Mouse (Mus musculus): ENCODE results near the gene Car15.

The Car15 gene

DNA sequence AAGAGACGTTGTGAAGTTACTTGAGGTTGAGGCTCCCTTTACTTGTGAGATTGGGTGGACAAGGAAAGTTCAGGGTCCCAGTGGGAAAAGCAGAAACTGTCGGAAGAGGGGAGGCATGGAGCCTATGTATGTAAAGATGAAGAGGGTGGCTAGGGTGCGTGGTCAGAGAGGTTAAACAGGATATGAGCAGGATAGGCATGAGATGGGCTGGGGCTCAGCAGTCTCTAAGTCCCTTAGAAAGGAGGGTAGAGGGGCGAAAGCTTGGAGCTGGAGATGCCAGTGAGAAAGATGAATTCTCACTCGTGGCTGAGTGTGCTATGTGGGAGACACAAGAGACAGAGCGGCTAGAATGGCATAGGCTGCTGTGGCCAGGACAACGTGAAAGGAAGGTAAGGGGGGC is 5.3 kb downstream of the Car15 start, which contains the start of gene B830017H08Rik:
B830017H08Rik (plus strand) TSS at position 301 of the 400 bp plus-strand sequence.
- DNase-seq, result no peak

DNA sequence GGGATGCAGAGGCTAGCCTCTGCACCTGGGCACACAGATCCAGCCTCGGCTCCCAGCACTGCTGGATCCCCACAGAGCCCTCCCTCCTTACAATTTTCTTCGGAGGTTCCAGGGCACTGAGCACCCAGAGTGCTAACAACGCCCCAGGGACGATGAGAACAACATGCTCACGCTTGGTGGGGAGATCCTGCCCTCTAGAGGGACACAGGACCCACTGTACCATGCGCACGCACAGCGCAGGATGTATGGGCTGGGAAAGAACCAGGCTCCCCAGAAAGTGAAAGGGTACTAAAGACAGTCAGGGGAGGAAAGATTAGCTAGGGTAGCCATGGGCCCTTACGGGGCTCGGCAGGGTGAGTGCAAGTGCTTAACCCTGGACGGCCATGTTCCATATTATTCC is 6.4 kb downstream of the Car15 start:
- no peak for DNase-seq

GRCm38 (mm10) chr16:17830385-17831178 is 7.6 kb downstream of the Car15 start:
- DNase-seq, result no peak

DNA sequence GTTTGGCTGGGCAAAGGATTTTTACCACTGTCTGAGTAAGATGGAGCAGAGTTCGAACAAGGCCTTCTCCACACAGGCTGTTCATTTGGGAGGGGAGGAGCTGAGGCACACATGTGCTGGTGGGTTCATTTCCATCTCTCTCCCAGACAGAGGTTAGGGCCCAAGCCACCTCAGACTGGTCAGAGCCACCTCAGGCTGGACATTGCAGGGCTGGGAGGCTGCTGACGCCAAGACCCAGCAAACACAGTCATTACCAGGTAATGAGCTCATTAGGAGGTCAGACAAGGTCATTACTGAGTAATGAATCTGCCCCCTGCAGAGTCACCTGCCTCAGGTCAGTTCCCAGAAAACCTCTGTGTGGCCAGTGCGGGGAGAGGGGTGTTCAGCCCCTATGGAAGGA is 9.3 kb downstream of the Car15 start:
- no peak for DNase-seq

- no peak for DNase-seq
Measured at GRCm38 (mm10) chr16:17828229-17828628, 9.9 kb downstream of the Car15 start.

DNA sequence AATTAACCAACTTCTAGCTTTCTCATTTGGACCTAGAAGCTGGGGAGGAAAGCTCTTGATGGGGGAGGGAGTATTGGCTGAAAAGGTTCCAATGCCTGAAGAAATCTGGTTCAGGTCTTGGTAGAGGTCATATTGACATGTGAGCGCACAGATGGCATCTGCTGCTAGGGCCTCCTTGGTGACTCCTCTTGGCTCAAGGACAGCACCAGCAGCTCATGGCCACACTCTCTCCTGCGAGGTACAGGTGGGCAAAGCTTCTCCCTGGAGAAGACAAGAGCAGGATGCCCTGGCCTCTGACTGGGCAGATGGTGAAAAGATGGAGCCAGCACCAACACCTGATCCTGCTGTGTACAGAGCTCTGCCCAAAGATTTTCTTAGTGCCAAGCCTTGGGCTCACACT is 11.7 kb downstream of the Car15 start:
- DNase-seq, result peak; percentile 84

DNA sequence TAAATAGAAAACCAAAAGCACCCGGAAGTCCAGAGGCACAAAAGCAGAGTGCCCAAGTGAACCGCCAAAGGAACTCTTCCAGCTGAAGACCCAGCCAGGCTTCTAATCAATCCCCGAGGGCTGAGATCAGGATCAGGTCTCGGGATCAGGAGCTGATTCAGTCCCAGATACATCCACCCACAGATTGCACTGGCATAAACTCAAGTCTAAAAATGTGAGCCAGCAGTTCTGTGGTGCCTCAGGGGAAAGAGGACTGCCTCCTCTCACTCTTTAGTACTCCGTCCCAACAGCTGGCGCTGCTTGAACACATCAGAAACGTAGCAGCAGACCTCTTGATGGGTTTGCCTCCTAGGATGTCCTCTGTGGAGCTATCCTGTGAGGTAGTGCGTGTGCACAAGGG is 21.6 kb downstream of the Car15 start:
- no peak for DNase-seq

DNA sequence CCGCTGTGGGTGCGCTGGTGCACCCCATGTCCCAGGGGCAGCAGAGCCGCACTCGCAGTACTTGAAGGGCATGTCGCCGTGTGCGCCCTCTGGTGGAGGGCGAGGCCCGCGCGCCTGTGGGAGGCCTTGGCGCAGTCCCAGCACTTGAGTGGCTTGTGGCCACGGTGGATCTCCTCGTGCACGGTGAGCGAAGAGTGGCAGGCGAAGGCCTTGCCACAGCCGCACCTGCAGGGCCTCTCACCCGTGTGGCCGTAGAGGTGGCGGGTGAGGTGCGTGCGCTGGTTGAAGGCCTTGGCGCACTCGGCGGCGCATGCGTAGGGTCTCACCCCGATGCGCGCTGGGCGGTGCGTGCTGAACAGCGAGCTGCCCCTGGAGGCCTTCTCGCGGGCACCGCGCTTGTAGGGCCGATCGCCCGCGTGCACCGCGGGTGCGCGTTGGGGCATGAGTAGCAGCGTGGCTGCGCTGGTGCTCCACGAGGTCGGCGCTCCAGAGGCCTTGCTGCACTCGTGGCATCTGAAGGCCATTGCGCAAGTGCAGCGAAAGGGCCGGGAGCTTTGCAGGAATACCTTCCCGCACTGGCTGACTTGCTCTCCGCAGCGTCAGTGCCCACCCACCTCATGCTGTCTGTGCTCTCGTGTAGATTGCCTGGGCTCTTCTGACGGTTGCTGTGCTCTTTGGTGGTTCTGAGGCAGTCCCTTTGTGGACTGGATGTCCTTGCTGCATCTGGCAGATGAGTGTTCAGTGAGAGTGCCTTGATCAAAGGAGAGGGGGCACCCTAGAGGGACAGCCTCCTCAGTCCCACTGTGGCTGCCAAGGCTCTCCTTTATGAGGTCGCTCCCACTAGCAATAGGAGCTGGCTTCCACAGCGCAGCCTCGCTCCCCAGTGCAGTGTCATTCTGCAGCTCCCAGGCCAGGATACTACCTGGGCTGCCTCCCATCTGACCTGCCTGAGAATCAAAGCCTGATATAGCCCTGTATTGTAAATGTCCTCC is 22.5 kb downstream of the Car15 start:
- DNase-seq, result peak; percentile 77

DNA sequence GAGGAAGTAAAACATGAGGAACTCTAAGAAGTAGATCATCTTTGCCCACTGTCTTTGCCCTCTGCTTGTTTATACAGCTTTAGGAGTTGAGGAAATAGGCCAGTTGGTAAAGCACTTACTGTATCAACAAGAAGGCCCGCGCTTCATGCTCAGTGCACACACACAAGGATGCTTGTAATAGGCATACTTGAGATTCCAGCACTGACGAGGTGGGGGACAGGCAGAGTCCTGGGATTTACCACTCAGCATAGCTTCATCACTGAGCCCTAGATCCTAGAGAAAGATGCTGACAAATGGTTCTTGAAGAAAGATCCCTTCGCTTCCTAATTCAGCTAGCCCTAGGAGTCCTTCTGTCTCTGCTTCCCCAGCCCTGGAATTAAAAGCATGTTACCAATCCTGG is 25.0 kb downstream of the Car15 start:
- no peak for DNase-seq

DNA sequence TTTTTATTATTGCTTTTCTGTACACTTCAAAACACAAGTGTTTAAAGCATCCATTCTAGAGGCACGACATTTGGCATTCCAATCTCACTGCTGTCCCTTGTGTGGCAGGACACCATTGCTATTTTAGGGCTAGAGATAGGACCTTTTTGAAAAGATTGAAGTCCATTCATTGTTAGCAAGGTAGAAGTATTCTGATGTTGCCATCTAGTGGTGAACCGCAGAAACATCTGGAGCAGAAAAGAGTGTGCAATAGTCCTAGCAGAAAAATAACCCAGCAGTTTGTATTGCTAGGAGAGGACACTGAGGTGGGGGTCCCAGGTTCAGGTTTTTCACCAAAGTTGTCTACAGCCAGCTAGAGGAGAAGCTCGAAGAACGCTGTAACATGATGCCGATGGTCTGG is 26.0 kb downstream of the Car15 start:
- DNase-seq, result peak; percentile 62

DNA sequence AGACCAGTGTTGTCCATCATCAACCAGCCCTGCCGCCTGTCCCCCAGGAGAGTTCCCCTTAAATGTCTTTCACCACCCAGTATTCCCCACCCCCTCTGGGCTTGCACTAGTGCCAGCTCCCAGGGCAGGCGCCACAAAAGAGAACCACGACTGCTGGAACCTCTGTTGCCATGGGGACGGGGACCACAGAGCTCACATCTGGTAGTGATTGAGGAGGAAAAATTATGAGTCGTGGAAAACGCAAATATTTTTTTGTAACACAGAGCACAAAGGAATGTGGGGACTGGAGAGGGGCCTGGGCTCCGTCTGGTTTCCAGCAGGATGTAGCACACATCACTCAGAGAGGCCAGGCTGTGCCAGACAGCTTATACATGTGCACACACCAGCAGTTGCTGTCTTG is 28.5 kb downstream of the Car15 start:
- peak; percentile 28 for DNase-seq

GRCm38 (mm10) chr16:17809125-17809524 is 29.0 kb downstream of the Car15 start:
- DNase-seq, result peak; percentile 25

DNA sequence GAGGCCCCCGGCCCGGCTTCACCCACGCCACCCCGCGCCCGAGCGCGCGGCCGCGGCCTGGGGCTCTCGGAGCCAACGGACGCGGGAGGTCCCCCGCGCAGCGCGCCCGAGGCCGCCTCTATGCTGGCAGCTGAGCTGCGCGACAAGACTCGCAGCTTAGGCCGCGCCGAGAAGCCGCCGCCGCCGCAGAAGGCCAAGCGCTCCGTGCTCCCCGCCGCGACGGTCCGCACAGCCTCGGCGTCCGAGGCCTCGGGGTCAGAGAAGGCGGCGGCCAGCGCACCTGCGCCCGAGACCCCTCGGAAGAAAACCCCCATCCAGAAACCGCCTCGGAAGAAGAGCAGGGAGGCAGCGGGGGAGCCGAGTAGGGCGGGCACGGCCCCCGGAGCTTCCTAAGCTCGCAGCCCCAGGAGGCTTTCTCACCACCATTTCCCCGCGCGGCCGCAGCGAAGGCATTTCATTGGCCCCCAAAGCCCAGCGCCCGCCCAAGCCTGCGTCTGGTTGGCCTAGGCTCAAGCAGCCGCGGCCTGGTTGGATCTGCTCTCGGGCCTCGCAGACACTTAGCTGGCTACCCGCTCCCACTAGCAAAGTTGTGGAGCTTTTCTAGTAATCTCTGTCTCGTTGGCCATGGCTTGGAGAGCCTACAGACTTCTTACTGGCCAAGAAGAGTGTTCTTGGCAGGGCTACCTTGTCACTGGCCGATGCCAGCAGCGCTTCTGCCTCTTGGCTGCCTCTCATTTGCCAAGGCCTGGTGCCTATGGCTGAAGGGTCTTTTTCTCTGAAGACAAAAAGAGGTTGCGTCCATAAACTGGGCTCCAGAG is 30.8 kb downstream of the Car15 start:
- peak; percentile 85 for DNase-seq

DNA sequence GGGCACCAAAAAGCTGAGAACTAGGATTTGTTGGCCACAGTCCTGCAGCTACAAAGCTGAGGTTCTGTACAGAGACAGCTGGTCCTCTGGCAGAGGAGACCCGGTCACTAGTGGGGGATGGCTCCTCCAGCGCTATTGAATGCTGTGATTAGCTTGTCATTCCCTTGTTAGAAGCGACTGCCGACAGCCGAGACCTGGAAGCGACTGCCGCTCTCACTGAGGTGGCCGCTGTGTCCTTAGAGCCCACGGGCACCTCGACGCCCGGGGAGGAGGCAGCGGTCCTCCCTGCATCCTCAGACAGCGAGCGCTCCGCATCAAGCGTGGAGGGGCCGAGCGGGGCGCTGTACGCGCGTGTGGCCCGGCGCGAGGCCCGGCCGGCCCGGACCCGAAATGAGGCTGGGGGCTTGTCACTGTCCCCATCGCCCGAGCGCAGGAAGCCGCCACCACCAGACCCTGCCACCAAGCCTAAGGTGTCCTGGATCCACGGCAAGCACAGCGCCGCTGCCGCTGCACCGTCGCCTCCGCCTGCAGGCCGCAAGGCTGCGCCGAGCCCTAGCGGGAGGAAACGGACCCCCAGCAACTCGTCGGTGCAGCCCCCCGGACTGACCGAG is 31.5 kb downstream of the Car15 start:
- DNase-seq, result peak; percentile 34

- DNase-seq, result no peak
Measured at GRCm38 (mm10) chr16:17804982-17805381, 33.2 kb downstream of the Car15 start.

GRCm38 (mm10) chr16:17804449-17804912 is 33.7 kb downstream of the Car15 start:
- DNase-seq, result no peak

DNA sequence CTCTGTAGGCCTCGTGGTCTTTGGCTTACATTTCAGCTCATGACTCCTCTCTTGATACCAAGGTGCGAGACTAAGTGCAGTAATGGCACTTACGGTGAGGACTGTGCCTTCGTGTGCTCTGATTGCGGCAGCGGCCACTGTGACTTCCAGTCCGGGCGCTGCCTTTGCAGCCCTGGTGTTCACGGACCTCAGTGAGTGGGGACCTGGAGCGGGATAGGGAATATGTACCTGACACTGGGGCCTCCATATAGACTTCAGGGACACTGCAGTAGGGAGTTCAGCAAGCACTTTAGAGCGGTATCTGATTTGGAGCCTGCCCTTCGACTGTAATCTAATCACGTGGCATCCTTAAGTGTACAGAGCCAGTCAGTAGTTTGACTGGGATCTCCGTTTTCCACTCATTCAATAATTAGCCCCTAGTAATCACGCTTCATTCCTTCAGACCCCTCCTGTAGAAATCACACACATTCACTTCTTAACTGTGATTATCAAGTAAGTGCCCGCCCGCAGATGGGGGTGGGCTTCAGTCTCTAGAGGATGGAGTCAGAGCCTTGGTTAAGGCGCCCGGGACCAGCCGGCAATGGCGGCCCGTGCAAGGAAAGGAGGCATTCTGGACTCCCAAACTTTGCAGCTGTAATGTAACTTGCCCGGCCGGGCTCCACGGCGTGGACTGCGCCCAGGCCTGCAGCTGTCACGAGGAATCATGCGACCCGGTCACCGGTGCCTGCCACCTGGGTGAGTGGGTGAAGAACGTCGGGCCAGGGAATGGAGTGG is 34.3 kb downstream of the Car15 start:
- DNase-seq, result no peak

DNA sequence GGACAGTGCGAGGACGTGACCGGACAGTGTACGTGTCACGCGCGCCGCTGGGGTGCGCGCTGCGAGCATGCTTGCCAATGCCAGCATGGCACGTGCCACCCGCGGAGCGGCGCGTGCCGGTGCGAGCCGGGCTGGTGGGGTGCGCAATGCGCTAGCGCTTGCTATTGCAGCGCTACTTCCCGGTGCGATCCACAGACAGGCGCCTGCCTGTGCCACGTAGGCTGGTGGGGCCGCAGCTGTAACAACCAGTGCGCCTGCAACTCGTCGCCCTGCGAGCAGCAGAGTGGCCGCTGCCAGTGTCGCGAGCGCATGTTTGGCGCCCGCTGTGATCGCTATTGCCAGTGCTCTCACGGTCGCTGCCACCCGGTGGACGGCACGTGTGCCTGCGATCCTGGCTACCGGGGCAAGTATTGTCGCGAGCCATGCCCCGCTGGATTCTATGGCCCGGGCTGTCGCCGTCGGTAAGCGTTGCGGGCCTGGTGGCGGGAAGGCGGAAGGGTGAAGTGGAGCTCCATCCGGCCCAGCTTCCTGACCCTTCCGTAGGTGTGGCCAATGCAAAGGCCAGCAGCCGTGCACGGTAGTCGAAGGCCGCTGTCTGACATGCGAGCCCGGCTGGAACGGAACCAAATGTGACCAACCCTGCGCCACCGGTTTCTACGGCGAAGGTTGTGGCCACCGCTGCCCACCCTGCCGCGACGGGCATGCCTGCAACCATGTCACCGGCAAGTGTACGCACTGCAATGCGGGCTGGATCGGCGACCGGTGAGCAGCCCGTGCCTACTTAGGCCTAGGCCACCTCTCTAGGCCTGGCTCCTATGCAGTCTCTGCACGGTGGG is 35.1 kb downstream of the Car15 start:
- DNase-seq, result peak; percentile 35

DNA sequence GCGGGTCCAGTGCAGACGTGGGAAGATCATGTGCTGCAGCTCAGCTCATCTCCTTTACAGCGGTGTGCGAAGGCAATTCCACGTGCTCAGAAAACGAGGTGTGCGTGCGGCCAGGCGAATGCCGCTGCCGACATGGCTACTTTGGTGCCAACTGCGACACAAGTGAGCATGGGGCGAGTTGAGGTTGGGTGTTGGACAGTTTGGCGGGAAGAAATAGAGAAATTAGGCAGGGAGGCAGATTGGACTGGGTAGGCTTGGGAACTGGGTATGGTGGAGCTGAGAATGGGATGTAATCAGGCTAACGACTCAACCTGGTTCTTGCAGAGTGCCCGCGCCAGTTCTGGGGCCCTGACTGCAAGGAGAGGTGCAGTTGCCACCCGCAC is 35.7 kb downstream of the Car15 start:
- DNase-seq, result no peak

- no peak for DNase-seq
Measured at GRCm38 (mm10) chr16:17801777-17802455, 36.2 kb downstream of the Car15 start.

All from cerebellum, adult 9-10 months (tissue).